ENCODE assay signal across 12 mouse cellular contexts in genomic region chr10:70081564-70082175, GRCm38 (mm10). TPM values are rescaled to one million over a fixed set of nuclear protein-coding genes. Genes with fewer than 3 reads are reported as not detected.
DNase-seq lines count a peak whose midpoint lies in the region; ATAC-seq and TF ChIP-seq lines count a peak whose summit lies in the region.
"Had no signal": no experiment of that assay in that cellular context is flagged by ENCODE, and none has a peak within 500 bp of the region (broad histone marks: within the 10 kb centered on the region; RNA-seq: fewer than 3 reads in every experiment).

No protein-coding gene starts in this region.

- peak; percentile 10 for DNase-seq in liver
- DNase-seq in heart, embryonic 10.5 days (ENCODE audit: low spot score): no peak
- DNase-seq in kidney, postnatal 36 days: peak; percentile 7 to 22
- DNase-seq in left cerebral cortex, postnatal 10 days (ENCODE audit: extremely low spot score in 1 of 2, low spot score in 2 of 2): no peak
- DNase-seq in hindbrain, postnatal 0 days (ENCODE audit: low spot score): no peak
- DNase-seq in midbrain, embryonic 11.5 days (ENCODE audit: low spot score, missing footprints): no peak
- DNase-seq: cerebellum, adult 11-12 months had no signal

- no peak overlapping the region for H3K9ac ChIP-seq in liver, embryonic 12.5 days
- no peak overlapping the region for H3K9ac ChIP-seq in stomach, embryonic 14.5 days (replicated peaks; ENCODE audit: low read depth, low read length)
- no peak overlapping the region for H3K9ac ChIP-seq in hindbrain, postnatal 0 days (replicated peaks; ENCODE audit: low read length)
- H3K9ac ChIP-seq in midbrain, embryonic 11.5 days (ENCODE audit: low read length): no peak overlapping the region
- H3K9ac ChIP-seq: hindbrain, embryonic 13.5 days; liver, embryonic 14.5 days; neural tube, embryonic 13.5 days had no signal

- intact Hi-C loops in left cerebral cortex, postnatal 10 days (cut with DNase I): no loop called here

- H3K27me3 ChIP-seq in liver, embryonic 12.5 days (replicated peaks): no peaks in the 10 kb centered on the region
- no peaks in the 10 kb centered on the region for H3K27me3 ChIP-seq in heart, embryonic 10.5 days (ENCODE audit: insufficient read depth, poor library complexity, severe bottlenecking)
- no peaks in the 10 kb centered on the region for H3K27me3 ChIP-seq in stomach, embryonic 14.5 days (ENCODE audit: control insufficient read depth, insufficient read depth, low read length)
- no peaks in the 10 kb centered on the region for H3K27me3 ChIP-seq in hindbrain, postnatal 0 days (ENCODE audit: insufficient read depth, low read length)
- no peaks in the 10 kb centered on the region for H3K27me3 ChIP-seq in midbrain, embryonic 11.5 days (ENCODE audit: control insufficient read depth, insufficient read depth, low read length)
- H3K27me3 ChIP-seq: hindbrain, embryonic 13.5 days; neural tube, embryonic 13.5 days had no signal

- H3K9me3 ChIP-seq in liver, embryonic 12.5 days (replicated peaks): no peaks in the 10 kb centered on the region
- H3K9me3 ChIP-seq in heart, embryonic 10.5 days: no peaks in the 10 kb centered on the region
- H3K9me3 ChIP-seq in stomach, embryonic 14.5 days (ENCODE audit: control insufficient read depth, low read depth, low read length): no peaks in the 10 kb centered on the region
- H3K9me3 ChIP-seq in hindbrain, postnatal 0 days (ENCODE audit: low read length): no peaks in the 10 kb centered on the region
- no peaks in the 10 kb centered on the region for H3K9me3 ChIP-seq in midbrain, embryonic 11.5 days (ENCODE audit: control insufficient read depth, low read length)
- H3K9me3 ChIP-seq: hindbrain, embryonic 13.5 days; neural tube, embryonic 13.5 days had no signal

- no peaks in the 10 kb centered on the region for H3K36me3 ChIP-seq in liver, embryonic 12.5 days
- no peaks in the 10 kb centered on the region for H3K36me3 ChIP-seq in heart, embryonic 10.5 days
- no peaks in the 10 kb centered on the region for H3K36me3 ChIP-seq in stomach, embryonic 14.5 days (ENCODE audit: control insufficient read depth, insufficient read depth, low read length)
- no peaks in the 10 kb centered on the region for H3K36me3 ChIP-seq in hindbrain, postnatal 0 days (ENCODE audit: insufficient read depth, low read length)
- no peaks in the 10 kb centered on the region for H3K36me3 ChIP-seq in midbrain, embryonic 11.5 days (ENCODE audit: control insufficient read depth, insufficient read depth, low read length)
- H3K36me3 ChIP-seq: hindbrain, embryonic 13.5 days; neural tube, embryonic 13.5 days had no signal

- ATAC-seq in liver, embryonic 12.5 days: no peak
- ATAC-seq in stomach, embryonic 14.5 days (ENCODE audit: insufficient number of reproducible peaks, insufficient read depth, low FRiP score, low read depth): peak; percentile 58; the same call in 1 of the 2 replicates
- no peak for ATAC-seq in hindbrain, postnatal 0 days
- ATAC-seq in midbrain, embryonic 11.5 days (ENCODE audit: low FRiP score): no peak

- H3K4me3 ChIP-seq in liver, embryonic 12.5 days: no peak overlapping the region
- peak overlapping the region; percentile 15; the same call in 1 of the 2 replicates for H3K4me3 ChIP-seq in heart, embryonic 10.5 days
- H3K4me3 ChIP-seq in stomach, embryonic 14.5 days (ENCODE audit: low read depth, low read length): no peak overlapping the region
- H3K4me3 ChIP-seq in hindbrain, postnatal 0 days (ENCODE audit: low read length): no peak overlapping the region
- H3K4me3 ChIP-seq in midbrain, embryonic 11.5 days (ENCODE audit: low read depth, low read length): no peak overlapping the region
- H3K4me3 ChIP-seq: hindbrain, embryonic 13.5 days; neural tube, embryonic 13.5 days had no signal

- H3K4me2 ChIP-seq in liver, embryonic 12.5 days: no peak overlapping the region
- H3K4me2 ChIP-seq in stomach, embryonic 14.5 days (replicated peaks; ENCODE audit: low read depth, low read length): no peak overlapping the region
- no peak overlapping the region for H3K4me2 ChIP-seq in hindbrain, postnatal 0 days (ENCODE audit: low read depth, low read length)
- H3K4me2 ChIP-seq in midbrain, embryonic 11.5 days: no peak overlapping the region
- H3K4me2 ChIP-seq: hindbrain, embryonic 13.5 days; neural tube, embryonic 13.5 days had no signal

- TF ChIP-seq CTCF in hindbrain, postnatal 0 days (IDR thresholded peaks at IDR 0.05; ENCODE audit: low read depth): no peak

- no peaks in the 10 kb centered on the region for H3K4me1 ChIP-seq in liver, embryonic 12.5 days
- H3K4me1 ChIP-seq in heart, embryonic 10.5 days: peaks cover 17% of the 10 kb centered on the region; the same call in 1 of the 2 replicates
- H3K4me1 ChIP-seq in stomach, embryonic 14.5 days (ENCODE audit: control insufficient read depth, insufficient read depth, low read length): peaks cover 9% of the 10 kb centered on the region; the same call in 1 of the 2 replicates
- H3K4me1 ChIP-seq in hindbrain, postnatal 0 days (ENCODE audit: insufficient read depth, low read length): peaks cover 3% of the 10 kb centered on the region; the same call in 1 of the 2 replicates
- no peaks in the 10 kb centered on the region for H3K4me1 ChIP-seq in midbrain, embryonic 11.5 days (ENCODE audit: control insufficient read depth, insufficient read depth, low read length)

- no peak overlapping the region for H3K27ac ChIP-seq in liver, embryonic 12.5 days
- H3K27ac ChIP-seq in heart, embryonic 10.5 days: peak overlapping the region; percentile 70
- H3K27ac ChIP-seq in stomach, embryonic 14.5 days (ENCODE audit: low read length): peak overlapping the region; percentile 52
- H3K27ac ChIP-seq in hindbrain, postnatal 0 days: no peak overlapping the region
- H3K27ac ChIP-seq in midbrain, embryonic 11.5 days (ENCODE audit: low read depth, low read length): no peak overlapping the region
- H3K27ac ChIP-seq: liver, embryonic 14.5 days had no signal

- 60% methylated on average over 19 of the region's 19 CpGs for WGBS in liver, embryonic 12.5 days (ENCODE audit: insufficient replicate concordance)
- WGBS in heart, embryonic 10.5 days: 50% methylated on average over 19 of the region's 19 CpGs
- WGBS in stomach, embryonic 14.5 days: 41% methylated on average over 19 of the region's 19 CpGs
- WGBS in hindbrain, postnatal 0 days: 74% methylated on average over 19 of the region's 19 CpGs
- 75% methylated on average over 19 of the region's 19 CpGs for WGBS in midbrain, embryonic 11.5 days

RNA-seq across cellular contexts. Expression of gene Ccdc6, which starts 15.3 kb away (rescaled TPM):
- 9.5 and 10.2 TPM in 2 replicates for polyA plus RNA-seq in liver, embryonic 12.5 days (2016; fragmentation: Nextera tagmentation; extraction: Ambion mirVana)
- polyA plus RNA-seq in heart, embryonic 10.5 days (2016; fragmentation: Nextera tagmentation; extraction: Ambion mirVana): 14.6 and 16.0 TPM in 2 replicates
- polyA plus RNA-seq in stomach, embryonic 14.5 days (2014; fragmentation: Nextera tagmentation; extraction: Ambion mirVana): 25.1 and 27.2 TPM in 2 replicates
- 10 to 100 TPM; 56.2 to 62.9 TPM for total RNA-seq in left cerebral cortex, postnatal 10 days (2021)
- total RNA-seq in hindbrain, postnatal 0 days (2014; rRNA removed): 28.0 and 29.7 TPM in 2 replicates
- polyA plus RNA-seq in hindbrain, postnatal 0 days (2015; fragmentation: Nextera tagmentation; extraction: Ambion mirVana): 22.6 and 22.9 TPM in 2 replicates
- 22.3 and 23.5 TPM in 2 replicates for polyA plus RNA-seq in midbrain, embryonic 11.5 days (2014; fragmentation: Nextera tagmentation; extraction: Ambion mirVana)

Comparison
In these comparisons a context has a peak if more than half of its experiments do, and no peak if none do; other contexts are left out.
1. DNase-seq: peak in liver (single experiment) and kidney, postnatal 36 days (2 of 2); none in heart, embryonic 10.5 days (single experiment), left cerebral cortex, postnatal 10 days (0 of 2), hindbrain, postnatal 0 days (single experiment) and midbrain, embryonic 11.5 days (single experiment).
2. H3K27ac ChIP-seq: peak in heart, embryonic 10.5 days (single experiment) and stomach, embryonic 14.5 days (single experiment); none in liver, embryonic 12.5 days (single experiment), hindbrain, postnatal 0 days (single experiment) and midbrain, embryonic 11.5 days (single experiment).